Mouse (Mus musculus): ENCODE measurements around the gene Tbc1d12.

The Tbc1d12 gene

DNA sequence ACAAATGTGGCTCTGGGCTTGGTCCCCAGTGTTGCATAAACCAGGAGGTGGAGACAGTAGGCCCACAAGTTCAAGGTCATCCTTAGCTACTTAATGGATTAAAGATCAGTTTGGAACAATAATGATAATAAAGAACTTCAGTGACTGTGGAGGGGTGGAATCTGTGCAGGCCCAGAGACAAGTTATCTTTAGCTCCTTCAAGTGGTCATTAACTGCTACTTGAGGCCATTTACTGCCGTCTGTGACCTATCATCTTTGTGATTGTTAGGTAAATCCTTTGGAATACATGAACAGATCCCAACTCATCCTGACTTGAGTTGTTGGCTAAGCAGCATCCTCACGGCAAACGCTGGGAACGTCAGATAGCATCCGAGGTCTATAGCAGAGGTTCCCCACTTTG is 66.1 kb downstream of the Tbc1d12 start:
- intact Hi-C loops (cut with DNase I): no loop called here

- intact Hi-C loops (cut with DNase I): no loop called here
Measured at GRCm38 (mm10) chr19:38913786-38914185, 77.4 kb downstream of the Tbc1d12 start.

GRCm38 (mm10) chr19:38914926-38915325 is 78.5 kb downstream of the Tbc1d12 start:
- intact Hi-C loops (cut with DNase I): no loop called here

GRCm38 (mm10) chr19:38915677-38916076 is 79.3 kb downstream of the Tbc1d12 start:
- intact Hi-C loops (cut with DNase I): no loop called here

DNA sequence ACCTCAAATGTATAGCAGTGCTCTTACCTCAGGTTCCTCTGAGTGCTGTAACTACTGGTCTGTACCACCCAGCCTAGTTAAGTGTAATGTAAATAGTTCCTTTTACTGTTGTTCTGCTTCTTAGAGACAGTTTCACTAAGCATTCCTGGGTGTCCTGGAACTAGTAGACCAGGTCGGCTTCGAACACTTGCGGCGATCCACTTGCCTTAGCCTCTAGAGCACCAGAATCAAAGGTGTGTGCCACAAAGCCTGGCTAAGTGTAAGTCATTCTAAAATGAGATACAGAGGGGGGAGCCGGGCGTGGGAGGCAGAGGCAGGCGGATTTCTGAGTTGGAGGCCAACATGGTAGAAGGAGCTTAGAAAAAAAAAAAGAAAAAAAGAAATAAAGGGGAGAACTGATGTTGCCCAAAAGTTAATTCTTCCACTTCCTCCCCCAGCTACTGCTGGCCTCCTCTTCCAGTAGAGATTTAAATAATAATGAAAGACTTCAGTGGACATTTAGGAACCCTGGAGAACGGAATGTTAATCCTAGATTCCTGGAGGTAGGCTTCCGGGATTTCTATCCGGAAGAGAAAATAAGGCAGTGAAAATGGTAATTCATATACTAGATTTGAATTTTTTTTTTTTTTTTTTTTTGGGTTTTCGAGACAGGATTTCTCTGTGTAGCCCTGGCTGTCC is 92.2 kb downstream of the Tbc1d12 start:
- intact Hi-C loops (cut with DNase I): no loop called here

DNA sequence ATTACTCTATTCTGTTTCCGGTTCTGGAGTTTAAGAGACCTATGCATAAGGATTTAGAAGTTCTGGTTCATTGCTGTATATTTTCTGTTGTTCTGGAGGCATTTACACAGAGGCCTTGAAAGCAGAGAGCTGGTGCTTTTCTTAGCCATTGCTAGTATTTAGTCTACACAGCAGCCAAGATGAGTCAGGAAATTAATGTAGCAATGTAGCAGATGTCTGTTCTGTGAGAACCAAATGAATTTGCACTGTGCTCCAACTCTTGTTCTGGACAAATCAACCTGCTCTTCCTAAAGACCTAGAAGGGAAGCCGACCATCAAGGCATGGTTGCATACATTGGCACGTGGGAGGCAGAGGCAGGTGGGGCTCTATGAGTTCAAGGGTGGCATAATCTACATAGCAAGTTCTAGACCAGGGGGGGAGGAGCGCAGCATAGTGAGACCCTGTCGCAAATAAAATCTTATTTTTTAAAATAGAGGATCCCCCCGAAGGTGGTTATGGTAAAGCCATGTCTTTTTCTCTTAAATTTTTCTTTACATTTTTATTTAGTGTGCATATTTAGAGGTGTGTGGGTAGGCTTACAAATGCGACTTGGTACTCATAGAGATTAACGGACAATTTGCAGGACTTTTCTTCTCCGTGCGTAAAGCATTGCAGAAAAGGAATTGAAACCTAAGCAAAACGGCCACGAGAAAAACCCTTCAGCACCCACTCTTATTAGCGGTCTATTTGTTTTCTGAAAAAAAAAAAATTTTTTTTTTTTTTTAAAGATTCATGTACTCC is 93.3 kb downstream of the Tbc1d12 start:
- intact Hi-C loops (cut with DNase I): no loop called here

DNA sequence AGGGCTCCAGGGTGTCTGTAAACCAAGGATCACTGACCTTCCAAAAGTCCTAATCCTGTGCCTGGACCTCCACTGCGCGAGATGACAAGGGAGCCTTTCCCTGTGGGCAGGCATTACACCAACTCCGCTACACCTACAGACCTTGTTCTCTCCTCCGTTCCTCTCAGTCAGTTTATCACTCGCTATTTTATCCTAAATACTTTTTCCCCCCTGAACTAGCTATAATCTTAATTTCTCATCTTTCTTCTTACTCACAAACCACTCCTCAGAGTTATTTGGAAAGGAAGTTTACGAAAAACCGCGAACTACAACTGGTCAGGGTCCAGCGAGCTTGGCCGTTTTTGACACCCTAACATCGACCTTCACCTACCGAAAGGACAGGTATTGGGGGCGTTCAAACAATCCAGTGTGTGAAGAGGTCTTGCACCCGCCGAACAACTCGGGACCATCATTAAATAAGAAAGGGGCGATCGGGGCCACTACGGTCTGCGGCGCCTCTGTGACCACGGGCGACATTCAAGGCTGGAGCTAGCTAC is 93.9 kb downstream of the Tbc1d12 start:
- intact Hi-C loops (cut with DNase I): no loop called here

GRCm38 (mm10) chr19:38930788-38931565 is 94.6 kb downstream of the Tbc1d12 start, which contains the start of gene Hells:
TSS of gene Hells (plus strand) at chr19:38930915.
- intact Hi-C loops (cut with DNase I): no loop called here

- intact Hi-C loops (cut with DNase I): no loop called here
Measured at GRCm38 (mm10) chr19:38931566-38931890, 95.1 kb downstream of the Tbc1d12 start.

DNA sequence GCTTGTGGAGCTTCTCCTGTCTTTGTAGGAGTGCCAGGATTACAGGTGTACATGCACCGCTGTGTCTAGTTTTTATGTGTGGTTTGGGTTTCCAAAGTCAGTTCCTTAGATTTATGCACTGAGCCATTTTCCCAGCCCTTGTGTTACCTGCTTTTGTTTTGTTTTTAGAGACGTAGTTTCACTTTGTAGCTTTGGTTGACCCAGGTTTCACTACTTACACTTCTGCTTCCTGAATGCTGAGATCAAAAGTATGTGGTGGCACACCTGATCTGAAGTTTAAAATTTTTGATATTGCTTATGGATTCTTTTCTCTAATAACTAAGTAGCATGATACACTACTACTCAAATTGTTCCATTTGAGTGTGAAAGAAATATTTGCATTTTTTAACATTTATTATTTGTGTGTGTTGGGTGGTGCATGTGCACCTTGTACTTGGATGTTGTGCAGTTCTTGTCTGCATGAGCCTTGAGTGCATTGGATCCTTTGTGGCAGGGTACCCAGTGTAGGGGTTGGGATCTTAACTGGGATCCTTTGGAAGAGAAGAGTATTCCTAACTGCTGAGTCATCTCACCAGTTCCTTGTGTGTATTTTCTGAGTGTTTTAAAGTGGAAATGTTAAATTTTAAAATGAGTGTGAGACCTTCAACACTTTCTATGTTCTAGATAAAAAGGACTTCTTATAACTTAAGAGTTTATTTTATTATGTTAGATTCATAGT is 108.4 kb downstream of the Tbc1d12 start:
- intact Hi-C loops (cut with DNase I): no loop called here
